Mouse (Mus musculus) monocyte, adult 5-6 weeks (primary cell): ENCODE data around the gene Ntrk2. TPM values are rescaled to one million over a fixed set of nuclear protein-coding genes. Genes with fewer than 3 reads are reported as not detected.

Experiments used
- ATAC-seq: fragments of 153-309, 156-312 bp; replicated peaks from 2 replicates; pipeline ENCODE4 v1.8.0; 2017; ENCODE audit warnings: mild to moderate bottlenecking; ENCODE audit not compliant: low TSS enrichment, insufficient number of reproducible peaks, severe bottlenecking, poor library complexity, low FRiP score
- total RNA-seq: library from RNA; stranded (forward); fragments of 200-1000, 200-491, 200-594 nt; gene quantifications from 3 replicates; pipeline ENCODE4 v1.2.3, GENCODE M21; 2017

Gene Ntrk2
- total RNA-seq, 1 experiment from 2014 or later = not detected

- ATAC-seq = no peak
These were observed 30.5 kb downstream of the Ntrk2 start for GRCm38 (mm10) chr13:58836891-58837290.

GRCm38 (mm10) chr13:58838110-58838509 lies 31.7 kb downstream of the Ntrk2 start:
- no peak for ATAC-seq

- ATAC-seq = no peak
These were observed 34.5 kb downstream of the Ntrk2 start for GRCm38 (mm10) chr13:58840731-58841359.

GRCm38 (mm10) chr13:58843826-58844225 lies 37.5 kb downstream of the Ntrk2 start:
- ATAC-seq = no peak

- no peak for ATAC-seq
These were observed 42.2 kb downstream of the Ntrk2 start for GRCm38 (mm10) chr13:58848578-58848977.

GRCm38 (mm10) chr13:58853685-58854084 lies 47.3 kb downstream of the Ntrk2 start:
- ATAC-seq = no peak

- no peak for ATAC-seq
These were observed 59.9 kb downstream of the Ntrk2 start for GRCm38 (mm10) chr13:58866239-58866638.

- no peak for ATAC-seq
These were observed 60.5 kb downstream of the Ntrk2 start for GRCm38 (mm10) chr13:58866776-58867435.

GRCm38 (mm10) chr13:58882468-58882867 lies 76.1 kb downstream of the Ntrk2 start:
- ATAC-seq = no peak

- ATAC-seq = no peak
These were observed 76.5 kb downstream of the Ntrk2 start for GRCm38 (mm10) chr13:58882916-58883315.

GRCm38 (mm10) chr13:58886108-58886507 lies 79.7 kb downstream of the Ntrk2 start:
- ATAC-seq = no peak

GRCm38 (mm10) chr13:58896254-58896910 lies 90.0 kb downstream of the Ntrk2 start:
- no peak for ATAC-seq

GRCm38 (mm10) chr13:58899337-58899736 lies 93.0 kb downstream of the Ntrk2 start:
- no peak for ATAC-seq

GRCm38 (mm10) chr13:58902313-58902712 lies 95.9 kb downstream of the Ntrk2 start:
- no peak for ATAC-seq

GRCm38 (mm10) chr13:58904742-58905735 lies 98.7 kb downstream of the Ntrk2 start:
- no peak for ATAC-seq

- no peak for ATAC-seq
These were observed 105.6 kb downstream of the Ntrk2 start for GRCm38 (mm10) chr13:58911936-58912335.

- no peak for ATAC-seq
These were observed 106.2 kb downstream of the Ntrk2 start for GRCm38 (mm10) chr13:58912559-58912958.

GRCm38 (mm10) chr13:58914061-58914814 lies 107.9 kb downstream of the Ntrk2 start:
- ATAC-seq = no peak
